Mouse (Mus musculus): ENCODE results near the gene Ppp1r9a.

GRCm38 (mm10) chr6:5114857-5115256 is 212.1 kb downstream of the Ppp1r9a start:
- TF ChIP-seq CTCF (IDR thresholded peaks at IDR 0.05; ENCODE audit: extremely low read depth, insufficient read depth, low read length) (no peak), POLR2A (IDR thresholded peaks at IDR 0.05; ENCODE audit: extremely low read depth, insufficient read depth, low read length) (no peak)

Data from cortical plate, adult 2 months (tissue).